Mouse (Mus musculus) urinary bladder, adult 2 months (tissue): Measurements from ENCODE around the gene Pla2g4e. TPM values are rescaled to one million over a fixed set of nuclear protein-coding genes. Genes with fewer than 3 reads are reported as not detected.

Experiments used
- DNase-seq: peaks from one replicate; pipeline ENCODE4 v3.0.0; 2022; ENCODE audit warnings: low spot score
- polyA plus RNA-seq: library from polyadenylated mRNA; depleted of rRNA; stranded (reverse); fragments of >200 nt; gene quantifications from 2 replicates; pipeline ENCODE4 v1.2.3, GENCODE M21; 2012

The Pla2g4e gene
- polyA plus RNA-seq, 1 experiment: 0.80 TPM

DNA sequence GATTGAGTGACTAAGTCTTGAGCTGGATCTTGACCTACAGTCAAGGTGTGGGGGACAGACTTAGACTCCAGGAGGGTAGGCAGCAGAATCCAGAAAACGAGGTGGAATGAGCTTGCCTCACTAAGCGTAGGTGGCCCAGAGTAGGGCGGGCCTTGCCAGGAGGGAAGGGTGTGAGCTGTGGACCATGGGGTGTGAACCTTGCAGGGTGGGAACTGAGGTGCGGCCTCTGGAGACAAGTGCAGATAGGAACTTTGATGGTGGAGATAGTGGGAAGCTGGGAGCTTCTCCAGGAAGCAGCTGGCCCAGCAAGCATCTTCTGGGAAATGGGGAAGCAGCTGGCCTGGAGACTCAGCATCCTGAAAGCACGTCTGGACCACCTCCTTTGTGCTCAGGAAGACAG lies 7.4 kb downstream of the Pla2g4e start:
- no peak for DNase-seq

DNA sequence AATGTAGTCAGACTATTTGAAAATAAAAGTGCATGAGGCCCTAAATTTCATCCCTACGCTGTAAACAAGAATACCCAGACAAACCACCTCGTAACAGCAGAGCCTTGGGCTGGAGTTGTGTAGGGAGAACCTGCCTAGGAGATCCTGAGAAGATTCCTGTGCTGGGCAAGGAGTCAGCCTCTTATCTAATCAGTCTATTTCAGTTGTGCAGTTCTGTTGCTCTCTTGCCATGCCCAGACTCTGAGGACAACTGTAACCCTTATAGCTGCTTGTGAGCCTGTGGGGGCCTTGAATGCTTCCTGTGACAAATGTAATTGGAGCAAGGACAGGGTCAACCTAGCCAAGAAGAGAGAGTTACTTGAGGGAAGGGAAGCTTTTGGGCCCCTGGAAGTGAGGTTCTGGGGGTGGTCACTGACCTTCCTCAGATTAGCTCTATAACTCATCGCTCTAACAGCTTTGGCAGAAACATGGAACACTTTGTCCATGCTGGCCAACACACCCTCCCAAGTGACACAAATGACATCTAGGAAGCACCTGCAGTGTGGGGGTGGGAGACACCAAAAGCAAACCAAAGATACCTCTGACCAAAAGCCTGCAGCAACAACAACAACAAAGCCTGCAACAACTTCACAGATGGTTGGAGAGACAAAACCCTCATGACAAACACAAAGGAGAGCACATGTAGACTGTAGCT lies 9.0 kb downstream of the Pla2g4e start:
- no peak for DNase-seq

GRCm38 (mm10) chr2:120235381-120235780 lies 9.8 kb downstream of the Pla2g4e start:
- no peak for DNase-seq

- no peak for DNase-seq
These were observed 13.5 kb downstream of the Pla2g4e start for GRCm38 (mm10) chr2:120231642-120232041.

GRCm38 (mm10) chr2:120214600-120214999 lies 30.5 kb downstream of the Pla2g4e start:
- no peak for DNase-seq

DNA sequence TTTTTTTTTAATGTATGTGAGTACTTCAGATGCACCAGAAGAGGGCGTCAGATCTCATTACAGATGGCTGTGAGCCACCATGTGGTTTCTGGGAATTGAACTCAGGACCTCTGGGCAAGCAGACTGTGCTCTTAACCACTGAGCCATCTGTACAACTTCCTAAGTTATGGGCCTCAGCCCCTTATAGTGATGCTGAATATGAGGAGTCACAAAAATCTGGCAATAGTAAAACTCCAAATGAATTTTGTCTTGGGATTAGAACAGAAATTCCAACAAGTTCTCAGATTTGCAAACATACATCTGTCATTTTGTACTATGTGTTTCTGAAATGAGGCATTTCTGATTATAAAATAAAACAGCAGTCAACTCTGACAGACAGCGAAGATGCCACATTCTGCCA lies 33.7 kb downstream of the Pla2g4e start:
- DNase-seq: no peak

- DNase-seq: no peak
These were observed 37.2 kb downstream of the Pla2g4e start for GRCm38 (mm10) chr2:120207926-120208325.

DNA sequence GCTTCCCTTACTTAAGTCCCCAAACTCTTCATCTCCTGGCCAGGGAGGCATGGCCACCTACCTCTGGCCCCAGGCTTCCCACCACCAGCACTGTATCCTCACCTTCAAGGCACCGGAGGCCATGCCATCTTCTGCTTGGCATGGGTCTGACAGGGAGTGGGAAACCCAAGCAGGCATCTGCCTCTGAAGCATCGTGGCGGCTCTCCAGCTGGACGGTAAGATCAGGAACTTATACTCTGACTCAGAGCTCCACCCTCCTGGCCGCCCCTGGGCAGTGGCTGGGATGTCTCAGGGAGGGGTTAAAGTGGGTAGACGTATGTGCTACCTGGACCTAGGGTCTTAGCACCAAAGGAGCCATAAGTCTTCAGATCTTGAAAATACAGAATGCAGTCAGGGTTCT lies 38.1 kb downstream of the Pla2g4e start:
- no peak for DNase-seq

- no peak for DNase-seq
These were observed 41.4 kb downstream of the Pla2g4e start for GRCm38 (mm10) chr2:120203742-120204141.

DNA sequence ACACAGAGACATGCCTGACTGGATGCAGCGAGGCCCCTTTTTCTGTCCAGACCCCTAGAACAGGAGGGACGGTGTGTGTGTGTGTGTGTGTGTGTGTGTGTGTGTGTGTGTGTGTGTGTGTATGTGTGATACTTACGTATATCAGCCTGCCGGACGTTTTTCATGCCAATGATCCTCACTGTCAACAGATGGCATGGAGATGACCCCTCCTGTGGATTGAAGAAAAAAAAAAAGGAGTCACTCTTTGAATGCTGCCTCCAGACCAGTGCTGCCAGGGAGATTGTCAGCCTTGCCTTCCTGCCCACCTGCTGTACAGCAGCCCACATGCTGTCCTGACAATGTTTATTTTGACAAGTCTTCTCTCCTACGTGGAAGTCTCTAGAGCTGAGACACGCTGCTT lies 45.1 kb downstream of the Pla2g4e start:
- DNase-seq: no peak

- DNase-seq: no peak
These were observed 57.0 kb downstream of the Pla2g4e start for GRCm38 (mm10) chr2:120188174-120188573.

DNA sequence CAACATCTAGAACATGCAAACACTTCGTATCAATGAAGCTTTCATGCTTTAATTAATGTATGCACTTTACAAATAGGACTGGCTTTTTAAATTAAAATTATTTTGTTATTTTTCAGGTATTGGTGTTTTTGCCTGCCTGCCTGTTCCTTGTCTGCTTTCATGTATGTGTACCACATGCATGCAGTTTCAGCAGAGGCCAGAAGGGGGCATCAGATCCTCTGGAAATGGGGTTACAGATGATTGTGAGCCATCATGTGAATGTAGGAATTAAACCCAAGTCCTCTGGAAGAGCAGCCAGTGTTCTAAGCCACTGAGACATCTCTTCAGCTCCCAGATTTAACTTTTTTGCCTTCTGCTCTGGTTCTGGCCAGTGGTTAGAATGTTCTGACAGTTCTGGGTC lies 57.6 kb downstream of the Pla2g4e start:
- DNase-seq: no peak

- no peak for DNase-seq
These were observed 59.4 kb downstream of the Pla2g4e start for GRCm38 (mm10) chr2:120185527-120186276.

DNA sequence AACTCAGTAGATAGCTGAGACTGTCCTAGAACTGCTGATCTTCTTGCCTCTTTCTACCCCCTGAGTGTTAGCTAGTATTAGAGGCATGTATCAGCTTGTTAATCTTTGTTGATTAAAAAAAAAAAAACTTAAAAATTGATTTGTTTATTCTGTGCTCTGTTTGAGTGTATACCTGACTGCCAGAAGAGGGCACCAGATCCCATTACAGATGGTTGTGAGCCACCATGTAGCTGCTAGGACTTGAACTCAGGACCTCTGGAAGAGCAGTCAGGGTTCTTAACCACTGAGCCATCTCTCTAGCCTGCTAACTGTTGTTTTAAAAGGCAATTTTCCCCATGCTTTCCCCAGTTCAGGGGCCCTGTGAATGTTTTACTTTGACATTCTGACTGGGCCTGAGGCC lies 66.2 kb downstream of the Pla2g4e start:
- no peak for DNase-seq

- no peak for DNase-seq
These were observed 71.4 kb downstream of the Pla2g4e start for GRCm38 (mm10) chr2:120173718-120174117.

DNA sequence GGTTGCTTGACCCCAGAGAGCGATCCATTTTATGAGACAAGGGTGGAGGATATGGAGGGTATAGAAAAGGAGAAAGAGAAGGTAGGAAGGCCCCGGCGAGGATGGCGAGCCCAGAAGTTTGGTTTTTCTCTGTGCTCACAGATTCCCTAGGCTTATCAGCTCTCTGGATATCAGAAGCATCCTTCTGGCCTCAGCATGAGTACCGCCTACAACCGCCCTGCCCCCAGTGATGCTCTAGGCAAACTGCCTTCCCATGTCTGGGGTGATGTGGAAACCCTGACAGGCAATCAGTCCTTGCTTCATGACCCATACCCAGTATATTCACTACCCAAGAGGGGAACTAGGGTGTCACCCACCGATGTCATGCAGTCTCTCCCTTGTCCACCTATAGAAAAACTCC lies 73.8 kb downstream of the Pla2g4e start:
- DNase-seq: no peak

DNA sequence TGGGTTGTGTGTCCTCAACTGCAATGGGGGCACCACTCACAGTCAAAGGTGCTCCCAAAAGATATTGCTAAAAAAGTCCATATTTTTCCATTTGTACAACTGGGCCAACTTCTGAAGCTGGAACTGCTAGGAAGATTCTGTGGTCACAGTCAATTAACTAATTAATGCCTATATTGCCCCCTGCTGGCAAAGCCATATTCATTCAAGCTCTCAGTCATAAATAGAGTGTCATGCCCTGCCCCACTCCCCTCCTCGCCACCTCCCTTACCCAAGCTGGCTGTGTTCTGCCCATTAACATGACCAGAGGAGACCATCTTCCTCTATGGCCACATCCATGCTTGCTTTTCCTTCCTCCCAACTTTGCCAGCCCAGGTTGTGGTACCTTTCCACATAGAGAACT lies 74.4 kb downstream of the Pla2g4e start:
- DNase-seq: no peak

GRCm38 (mm10) chr2:120169382-120169781 lies 75.8 kb downstream of the Pla2g4e start:
- DNase-seq: no peak

GRCm38 (mm10) chr2:120167763-120168162 lies 77.4 kb downstream of the Pla2g4e start:
- DNase-seq: no peak

DNA sequence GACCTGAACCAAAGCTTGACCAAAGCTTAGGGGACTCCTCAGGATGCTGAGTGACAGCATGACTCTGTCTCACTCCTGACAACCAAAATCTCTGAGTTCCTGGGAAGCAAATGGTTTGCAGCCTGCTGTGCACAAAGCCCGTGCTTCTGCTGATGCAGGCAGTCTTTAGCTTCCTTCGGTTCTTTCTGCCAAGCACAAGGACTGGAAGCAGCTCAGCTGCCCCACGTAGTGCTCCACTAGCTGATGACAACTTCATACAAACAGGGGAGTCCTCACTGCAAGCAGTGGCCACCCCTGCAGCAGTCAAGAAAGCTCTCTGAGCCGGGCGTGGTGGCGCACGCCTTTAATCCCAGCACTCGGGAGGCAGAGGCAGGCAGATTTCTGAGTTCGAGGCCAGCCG lies 79.7 kb downstream of the Pla2g4e start:
- DNase-seq: no peak

- no peak for DNase-seq
These were observed 85.7 kb downstream of the Pla2g4e start for GRCm38 (mm10) chr2:120159434-120159833.

GRCm38 (mm10) chr2:120158846-120159245 lies 86.3 kb downstream of the Pla2g4e start:
- no peak for DNase-seq

GRCm38 (mm10) chr2:120158016-120158415 lies 87.1 kb downstream of the Pla2g4e start:
- no peak for DNase-seq
